Mouse (Mus musculus) kidney, embryonic 15.5 days (tissue): ENCODE data around the gene Nfkbib. TPM values are rescaled to one million over a fixed set of nuclear protein-coding genes. Genes with fewer than 3 reads are reported as not detected.

Source experiments
- ATAC-seq: fragments of 200-750 bp; cut with Nextera tagmentation; replicated peaks from 2 replicates; pipeline ENCODE4 v1.8.0; 2017; ENCODE audit warnings: moderate TSS enrichment; ENCODE audit not compliant: low FRiP score
- H3K27ac ChIP-seq: fragments of 300-500 bp; sonication (generic); 2 replicates; pipeline ENCODE4 v1.5.1; 2015; ENCODE audit warnings: mild to moderate bottlenecking, inconsistent platforms
- H3K27me3 ChIP-seq: fragments of 300-500 bp; sonication (generic); 2 replicates; pipeline ENCODE4 v1.6.1; 2015; ENCODE audit warnings: inconsistent platforms
- H3K36me3 ChIP-seq: fragments of 300-500 bp; sonication (generic); 2 replicates; pipeline ENCODE4 v1.6.1; 2015; ENCODE audit warnings: inconsistent platforms
- H3K4me1 ChIP-seq: fragments of 300-500 bp; sonication (generic); 2 replicates; pipeline ENCODE4 v1.6.1; 2015; ENCODE audit warnings: inconsistent platforms
- H3K4me2 ChIP-seq: fragments of 300-500 bp; sonication (generic); 2 replicates; pipeline ENCODE4 v1.6.1; 2015; ENCODE audit warnings: moderate library complexity, mild to moderate bottlenecking, inconsistent platforms
- H3K4me3 ChIP-seq: fragments of 300-500 bp; sonication (generic); replicated peaks from 2 replicates; pipeline ENCODE4 v1.5.1; 2015; ENCODE audit warnings: mild to moderate bottlenecking, inconsistent platforms
- H3K9ac ChIP-seq: fragments of 300-500 bp; sonication (generic); 2 replicates; pipeline ENCODE4 v1.6.1; 2015; ENCODE audit warnings: mild to moderate bottlenecking, inconsistent platforms
- H3K9me3 ChIP-seq: fragments of 300-500 bp; sonication (generic); replicated peaks from 2 replicates; pipeline ENCODE4 v1.6.1; 2016; ENCODE audit warnings: inconsistent platforms
- WGBS: fragments of 180-500 bp; shearing (Covaris S2); methylation state at CpG from one replicate; pipeline ENCODE4 v1.1.7; 2015; ENCODE audit warnings: mixed read lengths; 5-methylcytosine and 5-hydroxymethylcytosine counted together
- polyA plus RNA-seq: library from polyadenylated mRNA; unstranded; fragments of >200 nt; fragmentation: Nextera tagmentation; extraction: Ambion mirVana; gene quantifications from 2 replicates; pipeline ENCODE4 v1.2.1, GENCODE M21; 2015

Nfkbib gene
- polyA plus RNA-seq, 1 experiment from 2014 or later: 45.2 TPM

DNA sequence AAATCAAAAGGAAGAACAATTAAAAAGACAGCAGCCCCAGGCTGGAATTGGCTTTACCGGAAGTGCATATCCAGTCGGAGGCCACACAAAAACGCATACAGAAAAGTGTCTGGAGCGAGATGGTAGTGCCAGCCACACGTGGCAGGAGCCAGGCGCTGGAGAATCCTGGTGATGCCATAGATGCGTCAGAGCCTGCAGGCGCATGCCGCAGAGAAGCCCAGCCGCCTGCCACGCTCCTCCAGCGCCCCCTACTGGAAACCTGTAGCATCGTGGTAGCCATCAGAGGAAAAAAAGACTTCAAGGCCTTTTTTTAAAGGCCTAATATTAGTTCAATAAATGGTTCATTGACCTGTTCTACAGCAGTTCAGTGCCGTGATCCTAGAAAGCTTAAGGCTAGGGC lies 40.7 kb downstream of the Nfkbib start:
- WGBS: 9% methylated on average over 14 of the region's 14 CpGs
- H3K4me2 ChIP-seq: peak overlapping the region; percentile 28; the same call in 1 of the 2 replicates
- no peak overlapping the region for H3K27ac ChIP-seq
- H3K4me3 ChIP-seq: no peak overlapping the region; the same call in 1 of the 2 replicates
- H3K36me3 ChIP-seq: peaks cover 14% of the 10 kb centered on the region; the same call in 1 of the 2 replicates
- H3K4me1 ChIP-seq: peaks cover 2% of the 10 kb centered on the region; the same call in 1 of the 2 replicates
- ATAC-seq: no peak; the same call in 1 of the 2 replicates
- no peaks in the 10 kb centered on the region; the same call in 1 of the 2 replicates for H3K9me3 ChIP-seq
- H3K27me3 ChIP-seq: no peaks in the 10 kb centered on the region
- no peak overlapping the region for H3K9ac ChIP-seq

DNA sequence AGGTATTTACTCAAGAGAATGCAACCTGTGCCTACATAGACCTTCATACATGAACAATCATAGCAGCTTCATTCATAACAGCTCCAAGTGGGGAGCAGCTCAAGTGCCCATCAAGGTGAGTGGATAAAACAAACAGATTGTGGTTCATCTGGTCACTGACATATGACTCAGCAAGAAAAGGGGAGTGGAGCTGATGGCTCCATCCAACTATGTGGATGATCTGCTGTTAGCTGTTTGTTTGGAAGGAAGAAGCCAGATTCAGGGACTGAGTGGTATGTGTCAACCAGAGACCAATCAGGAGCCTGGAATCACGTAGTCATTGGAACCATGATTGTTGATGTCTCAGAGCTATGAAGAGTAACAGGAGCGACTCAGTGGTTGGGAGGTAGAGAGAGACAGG lies 42.7 kb downstream of the Nfkbib start:
- H3K4me3 ChIP-seq: no peak overlapping the region
- H3K4me2 ChIP-seq: no peak overlapping the region
- no peaks in the 10 kb centered on the region for H3K9me3 ChIP-seq
- H3K36me3 ChIP-seq: peaks cover 8% of the 10 kb centered on the region; the same call in 1 of the 2 replicates
- no peak for ATAC-seq
- H3K9ac ChIP-seq: no peak overlapping the region
- 90% methylated on average over 2 of the region's 2 CpGs for WGBS
- peaks cover 3% of the 10 kb centered on the region for H3K4me1 ChIP-seq
- no peak overlapping the region for H3K27ac ChIP-seq
- H3K27me3 ChIP-seq: no peaks in the 10 kb centered on the region

DNA sequence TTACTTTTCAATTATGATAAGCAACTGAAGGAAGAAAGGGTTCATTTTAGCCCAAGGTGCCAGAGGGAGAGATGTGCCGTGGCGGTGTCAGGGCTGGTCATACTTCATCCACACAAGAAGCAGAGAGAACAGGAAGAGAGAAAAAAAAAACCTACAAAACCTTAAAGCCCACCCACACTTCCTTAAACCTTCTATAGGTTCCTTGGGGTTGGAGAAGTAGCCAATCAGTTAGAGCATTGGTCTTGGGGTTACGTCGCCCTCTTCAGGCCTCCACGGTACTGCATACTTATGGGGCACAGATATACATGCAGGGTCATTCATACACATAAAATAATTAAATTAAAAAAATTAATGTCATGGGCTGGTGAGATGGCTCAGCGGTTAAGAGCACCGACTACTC lies 45.2 kb downstream of the Nfkbib start:
- peaks cover 8% of the 10 kb centered on the region; the same call in 1 of the 2 replicates for H3K36me3 ChIP-seq
- H3K4me2 ChIP-seq: no peak overlapping the region
- WGBS: 91% methylated on average over 7 of the region's 7 CpGs
- H3K9ac ChIP-seq: no peak overlapping the region
- H3K27me3 ChIP-seq: no peaks in the 10 kb centered on the region
- H3K4me3 ChIP-seq: no peak overlapping the region
- H3K9me3 ChIP-seq: no peaks in the 10 kb centered on the region
- no peak overlapping the region for H3K27ac ChIP-seq
- H3K4me1 ChIP-seq: peaks cover 18% of the 10 kb centered on the region
- no peak for ATAC-seq

DNA sequence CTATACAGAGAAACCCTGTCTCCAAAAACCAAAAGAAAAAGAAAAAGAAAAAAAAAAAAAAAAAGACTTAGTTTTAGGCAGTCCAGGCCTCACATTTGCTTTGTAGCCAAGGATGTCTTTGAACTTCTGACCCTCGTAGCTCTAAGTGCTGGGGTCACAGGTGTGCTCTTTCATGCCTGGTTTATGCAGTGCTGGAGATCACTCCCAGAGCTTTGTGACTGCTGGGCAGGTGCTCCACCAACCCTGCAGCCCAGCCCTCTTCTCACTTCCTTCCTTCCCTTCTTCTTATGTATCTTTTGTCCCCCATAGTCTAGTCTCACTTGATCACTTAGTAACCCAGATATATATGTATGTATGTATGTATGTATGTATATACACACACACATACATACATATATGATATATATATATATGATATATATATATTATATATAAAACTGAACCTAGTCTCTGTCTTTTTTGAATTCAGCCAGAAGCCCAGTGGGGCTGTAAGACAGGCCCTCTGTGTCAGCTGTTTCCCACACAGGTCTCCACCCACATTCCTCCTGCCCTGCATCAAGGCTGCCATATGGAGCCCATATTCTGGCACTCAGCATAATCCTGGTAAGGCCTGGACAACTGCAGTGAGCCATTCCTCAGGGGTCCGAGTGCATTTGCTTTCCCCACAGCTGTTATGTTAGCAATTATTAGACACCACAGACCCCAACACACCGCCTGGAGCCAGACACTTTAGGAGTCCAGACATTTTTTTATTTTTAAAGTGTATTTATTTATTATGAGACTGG lies 46.4 kb downstream of the Nfkbib start:
- H3K4me1 ChIP-seq: peaks cover 20% of the 10 kb centered on the region
- H3K36me3 ChIP-seq: peaks cover 8% of the 10 kb centered on the region; the same call in 1 of the 2 replicates
- H3K4me2 ChIP-seq: no peak overlapping the region
- ATAC-seq: no peak
- no peaks in the 10 kb centered on the region for H3K9me3 ChIP-seq
- H3K27me3 ChIP-seq: no peaks in the 10 kb centered on the region
- WGBS: 78% methylated on average over 3 of the region's 3 CpGs
- no peak overlapping the region for H3K9ac ChIP-seq
- H3K4me3 ChIP-seq: no peak overlapping the region
- no peak overlapping the region for H3K27ac ChIP-seq

DNA sequence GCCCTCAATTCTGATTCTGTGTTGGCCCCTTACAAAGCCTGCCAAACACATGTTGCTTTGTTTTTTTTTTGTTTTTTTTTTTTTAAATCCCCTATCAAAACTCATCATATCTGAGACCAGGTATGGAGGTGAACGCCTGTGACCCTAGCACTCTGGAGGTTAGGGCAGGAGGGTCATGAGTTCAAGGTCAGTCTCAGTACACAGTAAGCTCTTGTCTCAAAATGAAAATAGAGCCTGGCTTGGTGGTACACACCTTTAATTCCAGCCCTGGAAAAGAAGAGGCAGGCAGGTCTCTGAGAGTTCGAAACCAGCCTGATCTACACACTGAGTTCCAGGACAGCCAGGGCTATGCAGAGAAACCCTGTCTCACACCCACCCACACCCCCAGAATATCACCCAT lies 47.7 kb downstream of the Nfkbib start:
- Histone ChIP-seq H3K27me3 (no peaks in the 10 kb centered on the region), H3K4me2 (no peak overlapping the region), H3K4me3 (no peak overlapping the region), H3K9me3 (no peaks in the 10 kb centered on the region), H3K4me1 (peaks cover 20% of the 10 kb centered on the region), H3K9ac (no peak overlapping the region), H3K27ac (no peak overlapping the region), H3K36me3 (peaks cover 3% of the 10 kb centered on the region; the same call in 1 of the 2 replicates)
- no peak for ATAC-seq
- 81% methylated on average over 2 of the region's 2 CpGs for WGBS

DNA sequence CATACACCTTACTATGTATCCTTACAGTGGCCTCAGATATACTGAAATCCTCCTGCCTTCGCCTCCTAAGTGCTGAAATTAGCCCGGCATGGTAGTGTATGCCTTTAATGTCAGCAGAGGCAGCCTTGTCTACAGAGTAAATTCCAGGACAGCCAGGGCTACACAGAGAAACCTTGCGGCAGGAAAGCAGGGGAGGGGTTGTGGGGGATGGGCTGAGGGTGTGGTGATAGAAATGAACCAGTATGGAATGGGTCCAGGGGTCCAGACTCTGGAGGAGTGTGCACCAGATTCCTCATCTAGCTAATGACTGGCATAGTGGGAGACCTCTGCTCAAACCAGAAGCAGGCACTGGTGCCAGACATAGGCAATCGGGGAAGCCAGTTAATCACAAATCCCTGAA lies 48.2 kb downstream of the Nfkbib start:
- H3K9ac ChIP-seq: no peak overlapping the region
- no peak overlapping the region for H3K4me2 ChIP-seq
- H3K36me3 ChIP-seq: no peaks in the 10 kb centered on the region; the same call in 1 of the 2 replicates
- peaks cover 20% of the 10 kb centered on the region for H3K4me1 ChIP-seq
- H3K9me3 ChIP-seq: no peaks in the 10 kb centered on the region
- WGBS: 52% methylated on average over 4 of the region's 4 CpGs
- no peak overlapping the region for H3K4me3 ChIP-seq
- no peak overlapping the region for H3K27ac ChIP-seq
- no peaks in the 10 kb centered on the region for H3K27me3 ChIP-seq
- no peak for ATAC-seq

DNA sequence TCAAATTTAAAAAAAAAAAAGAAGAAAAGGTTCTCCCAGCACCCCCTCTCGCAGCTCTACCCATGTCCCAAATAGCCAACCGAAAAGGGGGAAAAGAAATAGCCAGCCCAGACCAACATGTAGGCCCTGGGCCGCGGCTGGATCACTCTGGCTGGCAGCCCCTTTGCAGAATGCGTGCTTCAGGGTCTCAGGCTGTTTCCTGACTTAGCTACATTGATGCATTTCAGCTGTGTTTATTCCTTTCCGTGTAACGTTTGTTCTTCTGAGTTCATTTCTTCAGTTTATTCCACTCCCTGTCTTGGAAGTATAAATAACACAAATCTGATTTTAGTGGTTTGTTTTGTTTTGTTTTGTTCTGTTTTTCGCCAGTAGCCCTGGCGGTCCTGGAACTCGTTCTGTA lies 49.6 kb downstream of the Nfkbib start:
- Histone ChIP-seq H3K27me3 (no peaks in the 10 kb centered on the region), H3K4me3 (0 out of 2 replicates have a peak overlapping the region, but pooled peaks have one; percentile 56), H3K4me1 (peaks cover 24% of the 10 kb centered on the region), H3K4me2 (peak overlapping the region; percentile 77), H3K9ac (no peak overlapping the region), H3K36me3 (no peaks in the 10 kb centered on the region), H3K27ac (no peak overlapping the region), H3K9me3 (no peaks in the 10 kb centered on the region)
- ATAC-seq: no peak
- WGBS: 69% methylated on average over 10 of the region's 10 CpGs

DNA sequence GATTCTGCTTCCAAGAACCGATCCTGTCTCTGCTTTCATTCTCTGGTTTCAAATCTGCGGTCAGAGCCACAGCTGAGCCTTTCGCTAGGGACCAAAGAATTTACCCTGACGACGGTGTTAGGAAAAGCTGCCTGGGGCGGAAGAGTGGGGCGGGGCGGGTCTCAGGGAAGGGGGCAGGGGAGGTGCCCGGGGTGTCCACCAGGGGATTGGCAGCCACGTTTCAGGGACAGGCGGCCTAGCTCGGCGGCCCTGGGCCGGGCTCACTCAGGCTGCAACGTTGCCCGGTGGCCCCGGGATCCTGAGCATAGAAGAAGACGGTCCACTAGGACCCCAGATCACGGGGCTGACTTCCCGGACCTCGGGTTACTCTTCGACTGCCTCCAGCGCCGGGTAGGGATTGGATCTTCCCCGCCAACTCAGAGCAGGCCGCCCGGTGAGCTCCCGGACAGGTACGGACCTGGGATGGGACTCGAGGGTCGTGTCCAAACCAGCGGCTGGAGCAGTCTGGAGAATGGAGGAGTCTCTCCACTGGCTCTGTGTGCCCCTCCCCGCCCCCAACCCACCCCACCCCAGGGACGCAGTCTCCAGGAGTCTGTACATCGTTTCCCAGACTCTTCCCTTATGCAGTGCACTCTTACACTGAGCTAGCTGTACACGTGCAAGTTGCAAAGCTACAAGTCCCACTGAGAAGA lies 50.6 kb downstream of the Nfkbib start, which contains the start of gene Fbxo17:
Gene Fbxo17, plus strand, starts transcription at position 215 of the 692 bp plus-strand sequence.
- Histone ChIP-seq H3K9ac (peak within 1 kb of the TSS; percentile 45), H3K9me3 (no peaks in the 10 kb centered on the region), H3K4me2 (peak within 1 kb of the TSS; percentile 77), H3K27ac (0 out of 2 replicates have a peak within 1 kb of the TSS, but pooled peaks have one; percentile 45), H3K4me1 (peaks cover 27% of the 10 kb centered on the region), H3K27me3 (no peaks in the 10 kb centered on the region), H3K36me3 (no peaks in the 10 kb centered on the region), H3K4me3 (peak within 1 kb of the TSS; percentile 56)
- ATAC-seq: peak; percentile 85
- 3% methylated on average over 36 of the region's 36 CpGs for WGBS

DNA sequence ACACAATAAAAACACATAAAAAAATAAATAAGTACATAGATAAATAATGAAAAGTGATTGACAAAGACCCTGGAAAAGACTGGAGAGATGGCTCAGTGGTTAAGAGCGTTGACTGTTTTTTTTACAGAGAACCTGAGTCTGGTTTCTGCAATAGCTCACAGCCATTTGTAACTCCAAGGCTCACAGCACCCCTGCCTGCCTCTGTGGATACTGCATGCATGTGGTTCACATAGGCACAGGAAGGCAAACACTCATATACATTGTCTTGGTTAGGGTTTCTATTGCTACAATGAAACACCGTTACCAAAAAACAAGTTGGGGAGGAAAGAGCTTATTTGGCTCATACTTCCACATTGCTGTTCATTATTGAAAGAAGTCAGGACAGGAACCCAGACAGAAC lies 51.7 kb downstream of the Nfkbib start:
- WGBS: 96% methylated on average over 2 of the region's 2 CpGs
- Histone ChIP-seq H3K27me3 (no peaks in the 10 kb centered on the region), H3K27ac (no peak overlapping the region), H3K4me3 (no peak overlapping the region), H3K9ac (no peak overlapping the region), H3K9me3 (no peaks in the 10 kb centered on the region), H3K36me3 (no peaks in the 10 kb centered on the region), H3K4me1 (peaks cover 27% of the 10 kb centered on the region), H3K4me2 (no peak overlapping the region)
- no peak for ATAC-seq

DNA sequence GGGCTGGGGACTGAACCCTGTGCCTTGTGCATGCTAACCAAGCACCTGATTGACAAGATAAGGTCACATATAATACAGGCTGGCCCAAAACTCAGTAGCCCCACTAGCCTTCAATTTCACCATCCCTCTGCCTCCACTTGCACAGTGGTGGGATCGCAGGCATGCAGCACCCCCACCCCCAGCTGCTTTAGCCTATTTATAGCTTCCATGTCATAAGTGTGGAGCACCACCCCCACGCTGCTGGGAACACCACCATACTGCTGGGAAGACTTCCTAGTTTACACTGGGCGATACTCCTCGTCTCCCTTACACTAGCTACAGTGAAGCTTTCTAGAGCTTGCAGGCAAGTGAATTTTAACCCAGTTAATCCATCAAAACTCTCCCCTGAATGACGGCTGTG lies 52.6 kb downstream of the Nfkbib start:
- Histone ChIP-seq H3K4me3 (no peak overlapping the region), H3K27me3 (no peaks in the 10 kb centered on the region), H3K4me1 (peaks cover 27% of the 10 kb centered on the region), H3K4me2 (no peak overlapping the region), H3K36me3 (no peaks in the 10 kb centered on the region), H3K9me3 (no peaks in the 10 kb centered on the region), H3K27ac (no peak overlapping the region), H3K9ac (no peak overlapping the region)
- WGBS: 76% methylated on average over 5 of the region's 5 CpGs
- ATAC-seq: no peak

DNA sequence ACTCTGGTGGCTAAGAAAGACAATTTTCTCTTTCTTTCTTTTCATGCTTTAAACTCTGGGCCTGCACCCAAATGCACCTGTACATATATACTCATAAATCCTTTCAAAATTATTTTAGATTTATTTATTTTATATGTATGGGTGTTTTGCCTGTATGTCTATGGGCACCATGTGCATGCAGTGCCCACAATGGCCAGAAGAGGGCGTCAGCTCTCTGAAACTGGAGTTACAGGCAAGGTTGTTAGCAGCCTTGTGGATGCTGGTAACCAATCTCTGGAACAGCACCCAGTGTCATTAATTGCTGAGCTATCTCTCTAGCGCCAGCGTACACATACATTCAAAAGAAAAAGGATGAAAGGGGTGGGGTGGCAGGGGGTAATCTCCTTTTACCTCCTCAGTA lies 56.4 kb downstream of the Nfkbib start:
- Histone ChIP-seq H3K27ac (no peak overlapping the region), H3K4me2 (no peak overlapping the region), H3K4me1 (peaks cover 8% of the 10 kb centered on the region; the same call in 1 of the 2 replicates), H3K4me3 (no peak overlapping the region), H3K9ac (no peak overlapping the region), H3K27me3 (no peaks in the 10 kb centered on the region), H3K9me3 (no peaks in the 10 kb centered on the region), H3K36me3 (no peaks in the 10 kb centered on the region)
- 72% methylated on average over 3 of the region's 3 CpGs for WGBS
- ATAC-seq: no peak

DNA sequence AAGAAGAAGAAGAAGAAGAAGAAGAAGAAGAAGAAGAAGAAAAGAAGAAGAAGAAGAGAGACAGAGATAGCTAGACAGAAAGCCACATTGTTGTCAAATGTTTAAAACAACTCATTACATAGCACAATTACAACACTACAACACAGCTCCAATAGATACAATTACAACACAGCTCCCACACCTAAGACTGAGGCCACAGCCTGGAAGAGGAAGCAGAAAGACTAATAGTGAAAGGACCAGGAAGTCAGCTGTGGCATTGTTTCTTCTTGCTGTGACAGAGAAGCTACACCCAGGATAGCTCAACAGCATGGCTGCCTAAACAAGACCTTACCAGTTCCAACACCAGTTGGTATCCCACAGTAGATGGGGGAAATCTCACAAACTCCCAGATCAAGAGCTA lies 57.9 kb downstream of the Nfkbib start:
- no peak overlapping the region for H3K27ac ChIP-seq
- H3K4me2 ChIP-seq: no peak overlapping the region
- no peaks in the 10 kb centered on the region for H3K27me3 ChIP-seq
- ATAC-seq: no peak
- H3K4me3 ChIP-seq: no peak overlapping the region
- H3K9ac ChIP-seq: no peak overlapping the region
- peaks cover 8% of the 10 kb centered on the region; the same call in 1 of the 2 replicates for H3K4me1 ChIP-seq
- no peaks in the 10 kb centered on the region for H3K36me3 ChIP-seq
- H3K9me3 ChIP-seq: no peaks in the 10 kb centered on the region
